Mouse (Mus musculus) kidney, embryonic 14.5 days (tissue): ENCODE results near the gene Olfr588-ps1. TPM values are rescaled to one million over a fixed set of nuclear protein-coding genes. Genes with fewer than 3 reads are reported as not detected.

ENCODE experiments used
- polyA plus RNA-seq: library from polyadenylated mRNA; unstranded; fragments of >200 nt; fragmentation: Nextera tagmentation; extraction: Ambion mirVana; gene quantifications from 2 replicates; pipeline ENCODE4 v1.2.1, GENCODE M21; 2014

The Olfr588-ps1 gene
- polyA plus RNA-seq, 1 experiment from 2014 or later: not detected

Other genes with a start within 250 kb of the Olfr588-ps1 start
- gene Olfr569, start 250.0 kb upstream of the Olfr588-ps1 start, polyA plus RNA-seq: not detected in 2 replicates
- not detected in 2 replicates for gene Olfr570, start 246.3 kb upstream of the Olfr588-ps1 start, polyA plus RNA-seq
- not detected in 2 replicates for gene Olfr571, start 223.3 kb upstream of the Olfr588-ps1 start, polyA plus RNA-seq
- gene Olfr572, start 216.5 kb upstream of the Olfr588-ps1 start, polyA plus RNA-seq: not detected in 2 replicates
- gene Olfr573-ps1, start 198.3 kb upstream of the Olfr588-ps1 start, polyA plus RNA-seq: not detected in 2 replicates
- not detected in 2 replicates for gene Olfr574, start 192.4 kb upstream of the Olfr588-ps1 start, polyA plus RNA-seq
- gene Olfr575, start 182.1 kb upstream of the Olfr588-ps1 start, polyA plus RNA-seq: not detected in 2 replicates
- not detected in 2 replicates for gene Olfr576, start 178.2 kb upstream of the Olfr588-ps1 start, polyA plus RNA-seq
- not detected in 2 replicates for gene Olfr577, start 164.9 kb upstream of the Olfr588-ps1 start, polyA plus RNA-seq
- gene Olfr578, start 151.6 kb upstream of the Olfr588-ps1 start, polyA plus RNA-seq: not detected in 2 replicates
- gene Olfr582, start 102.9 kb upstream of the Olfr588-ps1 start, polyA plus RNA-seq: not detected in 2 replicates
- not detected in 2 replicates for gene Olfr583, start 89.6 kb upstream of the Olfr588-ps1 start, polyA plus RNA-seq
- gene Olfr584, start 59.0 kb upstream of the Olfr588-ps1 start, polyA plus RNA-seq: not detected in 2 replicates
- gene Olfr585, start 43.2 kb upstream of the Olfr588-ps1 start, polyA plus RNA-seq: not detected in 2 replicates
- gene Olfr586, start 15.2 kb upstream of the Olfr588-ps1 start, polyA plus RNA-seq: not detected in 2 replicates
- not detected in 2 replicates for gene Olfr589, start 15.5 kb downstream of the Olfr588-ps1 start, polyA plus RNA-seq
- gene Olfr591, start 37.5 kb downstream of the Olfr588-ps1 start, polyA plus RNA-seq: not detected in 2 replicates
- not detected in 2 replicates for gene Olfr592, start 43.9 kb downstream of the Olfr588-ps1 start, polyA plus RNA-seq
- not detected in 2 replicates for gene Olfr593, start 71.0 kb downstream of the Olfr588-ps1 start, polyA plus RNA-seq
- gene Olfr594, start 76.1 kb downstream of the Olfr588-ps1 start, polyA plus RNA-seq: not detected in 2 replicates
- not detected in 2 replicates for gene Usp17ld, start 111.6 kb downstream of the Olfr588-ps1 start, polyA plus RNA-seq
- gene Olfr596, start 164.8 kb downstream of the Olfr588-ps1 start, polyA plus RNA-seq: not detected in 2 replicates
- gene Olfr597, start 175.4 kb downstream of the Olfr588-ps1 start, polyA plus RNA-seq: not detected in 2 replicates
- not detected in 2 replicates for gene Olfr598, start 182.7 kb downstream of the Olfr588-ps1 start, polyA plus RNA-seq
- gene Olfr599, start 195.0 kb downstream of the Olfr588-ps1 start, polyA plus RNA-seq: not detected in 2 replicates
- not detected in 2 replicates for gene Olfr600, start 208.8 kb downstream of the Olfr588-ps1 start, polyA plus RNA-seq
- gene Olfr601, start 221.8 kb downstream of the Olfr588-ps1 start, polyA plus RNA-seq: not detected in 2 replicates
- not detected in 2 replicates for gene Olfr603, start 245.3 kb downstream of the Olfr588-ps1 start, polyA plus RNA-seq